Mouse (Mus musculus) hindbrain, embryonic 14.5 days (tissue): ENCODE data around the gene Prrc2b. TPM values are rescaled to one million over a fixed set of nuclear protein-coding genes. Genes with fewer than 3 reads are reported as not detected.

Source experiments
- ATAC-seq: fragments of 200-750 bp; cut with Nextera tagmentation; 2 replicates; pipeline ENCODE4 v1.8.0; 2017; ENCODE audit warnings: moderate number of reproducible peaks, mild to moderate bottlenecking, moderate TSS enrichment, moderate library complexity; ENCODE audit not compliant: low FRiP score
- DNase-seq: peaks from one replicate; pipeline ENCODE4 v3.0.0-alpha.2; 2015; ENCODE audit warnings: low spot score
- H3K27ac ChIP-seq: fragments of 300-500 bp; sonication (generic); 2 replicates; pipeline ENCODE4 v1.5.1; 2014; ENCODE audit warnings: mild to moderate bottlenecking, moderate library complexity
- H3K27me3 ChIP-seq: fragments of 300-500 bp; sonication (generic); 2 replicates; pipeline ENCODE4 v1.6.1; 2014; ENCODE audit warnings: mild to moderate bottlenecking, low read length, mixed read lengths; ENCODE audit not compliant: control insufficient read depth, insufficient read depth
- H3K36me3 ChIP-seq: fragments of 300-500 bp; sonication (generic); replicated peaks from 2 replicates; pipeline ENCODE4 v1.6.1; 2014; ENCODE audit not compliant: control insufficient read depth, insufficient read depth
- H3K4me1 ChIP-seq: fragments of 300-500 bp; sonication (generic); replicated peaks from 2 replicates; pipeline ENCODE4 v1.6.1; 2014; ENCODE audit warnings: antibody characterized with exemption, low read length, mixed read lengths; ENCODE audit not compliant: control insufficient read depth, insufficient read depth
- H3K4me2 ChIP-seq: fragments of 300-500 bp; sonication (generic); replicated peaks from 2 replicates; pipeline ENCODE4 v1.6.1; 2014; ENCODE audit warnings: mild to moderate bottlenecking, moderate library complexity
- H3K4me3 ChIP-seq: fragments of 300-500 bp; sonication (generic); replicated peaks from 2 replicates; pipeline ENCODE4 v1.5.1; 2014; ENCODE audit warnings: mild to moderate bottlenecking, low read length
- H3K9ac ChIP-seq: fragments of 300-500 bp; sonication (generic); 2 replicates; pipeline ENCODE4 v1.6.1; 2014
- H3K9me3 ChIP-seq: fragments of 300-500 bp; sonication (generic); 2 replicates; pipeline ENCODE4 v1.6.1; 2016; ENCODE audit warnings: low read length; ENCODE audit not compliant: control insufficient read depth
- WGBS: fragments of 180-500 bp; shearing (Covaris S2); extraction: QIAGEN DNeasy Blood & Tissue Kit; methylation state at CpG from one replicate; pipeline ENCODE4 v1.1.7; 2014; 5-methylcytosine and 5-hydroxymethylcytosine counted together
- polyA plus RNA-seq: library from polyadenylated mRNA; unstranded; fragments of >200 nt; fragmentation: Nextera tagmentation; extraction: Ambion mirVana; gene quantifications from 2 replicates; pipeline ENCODE4 v1.2.1, GENCODE M21; 2014

Gene Prrc2b
- polyA plus RNA-seq, 1 experiment from 2014 or later = 119 TPM

DNA sequence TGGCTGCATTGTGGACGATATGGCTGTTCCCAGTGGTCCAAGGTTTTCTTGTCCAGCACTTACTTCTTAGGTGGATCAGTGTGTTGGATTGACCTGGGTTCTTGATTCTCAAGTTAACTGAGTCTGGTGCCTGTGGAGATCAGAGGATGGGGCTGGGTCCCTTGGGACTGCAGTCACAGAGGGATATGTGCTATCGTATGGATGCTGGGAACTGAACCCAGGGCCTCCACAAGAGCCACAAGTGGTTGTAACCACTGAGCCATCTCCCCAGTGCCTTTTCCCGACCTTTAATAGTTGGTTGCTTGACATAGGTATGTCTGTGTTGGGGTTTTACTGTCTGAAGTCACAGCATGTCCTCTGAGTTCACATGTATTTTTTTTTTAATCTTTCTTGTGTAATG, 12.2 kb downstream of the Prrc2b start:
- Histone ChIP-seq H3K9ac (no peak overlapping the region), H3K36me3 (no peaks in the 10 kb centered on the region), H3K4me3 (no peak overlapping the region), H3K4me2 (no peak overlapping the region), H3K27ac (no peak overlapping the region), H3K27me3 (no peaks in the 10 kb centered on the region), H3K4me1 (peaks cover 60% of the 10 kb centered on the region), H3K9me3 (no peaks in the 10 kb centered on the region)
- WGBS = 78% methylated on average over 3 of the region's 3 CpGs
- DNase-seq (no peak), ATAC-seq (no peak)

DNA sequence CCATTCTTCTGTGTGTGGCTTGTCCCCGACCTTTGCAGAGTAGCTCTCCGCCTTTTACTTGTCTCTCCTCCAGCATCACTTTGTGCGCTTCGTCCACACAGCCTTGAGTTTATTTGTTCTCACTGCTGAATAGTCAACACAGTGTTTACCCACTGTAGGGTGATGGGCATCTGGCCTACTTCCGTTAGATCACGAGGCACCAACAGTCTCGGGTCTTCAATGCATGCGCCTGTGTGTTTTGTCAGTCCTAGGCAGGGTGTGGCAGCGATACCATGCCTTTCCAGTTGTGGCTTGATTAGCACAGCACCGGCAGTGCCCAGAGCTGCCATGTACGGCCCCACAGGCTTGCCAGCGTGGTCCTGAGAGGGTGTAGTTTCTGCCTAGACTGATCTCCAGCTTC, 13.6 kb downstream of the Prrc2b start:
- H3K27ac ChIP-seq = no peak overlapping the region
- no peak overlapping the region for H3K4me2 ChIP-seq
- WGBS = 67% methylated on average over 12 of the region's 12 CpGs
- H3K9me3 ChIP-seq = no peaks in the 10 kb centered on the region
- ATAC-seq = no peak
- no peak overlapping the region for H3K4me3 ChIP-seq
- peaks cover 61% of the 10 kb centered on the region for H3K4me1 ChIP-seq
- no peak overlapping the region for H3K9ac ChIP-seq
- no peak for DNase-seq
- no peaks in the 10 kb centered on the region for H3K27me3 ChIP-seq
- H3K36me3 ChIP-seq = no peaks in the 10 kb centered on the region

DNA sequence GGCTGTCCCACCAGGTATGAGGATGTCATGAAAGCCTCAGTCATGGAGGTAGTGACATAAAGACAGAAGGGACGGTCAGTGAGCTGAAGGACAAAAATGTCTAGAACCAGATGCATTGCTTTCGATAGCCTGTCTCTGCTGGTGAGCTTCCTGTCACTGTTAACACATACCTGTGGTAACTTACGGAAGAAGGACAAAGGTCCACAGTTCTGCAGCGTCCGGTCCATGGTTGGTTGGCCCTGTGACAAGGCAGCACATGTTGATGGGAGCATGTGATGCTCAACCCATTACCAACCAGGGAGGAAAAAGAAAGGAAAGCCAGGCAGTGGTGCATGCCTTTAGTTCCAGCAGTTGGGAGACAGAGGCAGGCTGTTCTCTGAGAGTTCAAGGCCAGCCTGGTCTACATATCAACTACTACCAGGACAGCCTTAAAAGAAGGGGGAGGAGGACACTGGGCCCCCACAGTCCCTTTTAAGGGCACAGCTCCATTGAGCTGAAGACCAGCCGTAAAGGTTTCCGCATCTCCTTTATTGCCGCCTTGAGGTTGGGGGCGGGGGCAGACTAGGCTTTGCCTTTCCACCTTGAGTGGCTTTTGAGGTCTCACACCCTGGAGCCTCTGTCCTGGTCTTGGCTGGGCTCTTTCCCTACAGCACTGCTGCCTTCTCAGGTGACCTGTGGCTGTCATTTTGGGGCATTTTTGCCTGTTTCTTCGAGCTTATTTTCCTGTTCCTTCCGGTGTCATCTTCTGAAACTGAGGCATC, 14.3 kb downstream of the Prrc2b start:
- Histone ChIP-seq H3K27me3 (no peaks in the 10 kb centered on the region), H3K4me3 (no peak overlapping the region), H3K4me2 (no peak overlapping the region), H3K36me3 (no peaks in the 10 kb centered on the region), H3K27ac (no peak overlapping the region), H3K9me3 (no peaks in the 10 kb centered on the region), H3K4me1 (peaks cover 61% of the 10 kb centered on the region), H3K9ac (no peak overlapping the region)
- DNase-seq (no peak), ATAC-seq (no peak)
- WGBS = 84% methylated on average over 11 of the region's 11 CpGs

DNA sequence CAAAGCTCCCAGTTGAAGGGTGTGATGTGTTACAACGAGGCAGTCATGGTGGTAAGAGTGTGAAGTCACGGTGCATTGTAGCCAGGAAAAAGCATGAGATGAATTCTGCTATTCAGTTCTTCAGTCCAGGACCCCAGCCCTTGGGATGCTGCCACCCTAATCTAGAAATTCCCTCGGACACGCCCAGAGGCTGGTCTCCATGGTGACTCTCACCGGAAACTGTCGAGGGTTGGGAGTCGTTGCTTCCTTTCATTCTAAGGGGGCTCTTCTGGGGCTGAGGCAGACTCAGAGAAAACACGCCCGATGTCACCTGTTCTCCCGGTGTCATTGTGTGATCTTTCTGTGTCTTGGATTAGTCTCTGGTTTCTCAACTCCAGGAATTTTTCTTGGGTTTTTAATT, 15.7 kb downstream of the Prrc2b start:
- Histone ChIP-seq H3K9ac (0 out of 2 replicates have a peak overlapping the region, but pooled peaks have one; percentile 29), H3K9me3 (no peaks in the 10 kb centered on the region), H3K27me3 (no peaks in the 10 kb centered on the region), H3K4me1 (peaks cover 63% of the 10 kb centered on the region), H3K36me3 (no peaks in the 10 kb centered on the region), H3K4me2 (peak overlapping the region; percentile 38), H3K27ac (peak overlapping the region; percentile 83), H3K4me3 (no peak overlapping the region)
- DNase-seq (no peak), ATAC-seq (no peak)
- 3% methylated on average over 10 of the region's 10 CpGs for WGBS

DNA sequence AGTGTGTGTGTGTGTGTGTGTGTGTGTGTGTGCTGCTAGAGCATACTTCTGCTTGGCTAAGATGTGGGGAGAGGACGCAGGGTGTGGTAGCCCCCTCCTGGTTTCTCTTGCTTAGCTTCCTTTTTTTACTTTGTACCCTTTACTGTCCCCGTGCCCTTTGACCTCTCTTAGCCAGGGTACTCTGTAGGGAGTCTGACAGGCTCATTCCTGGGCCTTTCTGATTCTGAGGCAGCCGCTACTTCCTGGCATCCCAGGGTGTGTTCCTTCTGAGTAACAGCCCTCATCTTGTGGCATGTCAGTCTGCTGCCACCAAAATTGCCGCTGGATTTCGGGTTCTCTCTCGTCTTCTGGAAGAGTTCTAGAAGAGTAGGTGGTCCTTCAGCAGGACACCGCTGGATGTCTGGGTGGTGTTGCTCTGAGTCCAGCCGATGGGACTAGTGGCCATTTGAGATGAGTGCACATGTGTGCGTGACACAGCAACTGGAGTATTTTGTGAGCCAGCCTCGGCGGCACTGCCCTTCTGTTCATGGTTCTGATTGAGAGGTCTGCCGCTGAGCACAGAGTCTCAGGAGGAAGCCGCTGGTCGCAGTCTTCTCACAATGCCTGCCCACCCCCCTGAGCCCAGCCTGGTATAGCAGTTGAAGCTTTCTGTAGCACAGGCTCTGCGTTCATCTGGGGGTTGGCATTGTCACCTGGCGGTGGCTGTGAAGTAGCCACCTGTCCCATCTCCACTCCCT, 16.3 kb downstream of the Prrc2b start:
- H3K27ac ChIP-seq = peak overlapping the region; percentile 83
- WGBS = 4% methylated on average over 16 of the region's 16 CpGs
- no peaks in the 10 kb centered on the region for H3K9me3 ChIP-seq
- H3K4me2 ChIP-seq = peak overlapping the region; percentile 38
- peaks cover 69% of the 10 kb centered on the region for H3K4me1 ChIP-seq
- no peak overlapping the region for H3K4me3 ChIP-seq
- ATAC-seq = 0 out of 2 replicates have a peak, but pooled peaks have one; percentile 21
- no peak for DNase-seq
- peak overlapping the region; percentile 43 for H3K9ac ChIP-seq
- no peaks in the 10 kb centered on the region for H3K36me3 ChIP-seq
- no peaks in the 10 kb centered on the region for H3K27me3 ChIP-seq

DNA sequence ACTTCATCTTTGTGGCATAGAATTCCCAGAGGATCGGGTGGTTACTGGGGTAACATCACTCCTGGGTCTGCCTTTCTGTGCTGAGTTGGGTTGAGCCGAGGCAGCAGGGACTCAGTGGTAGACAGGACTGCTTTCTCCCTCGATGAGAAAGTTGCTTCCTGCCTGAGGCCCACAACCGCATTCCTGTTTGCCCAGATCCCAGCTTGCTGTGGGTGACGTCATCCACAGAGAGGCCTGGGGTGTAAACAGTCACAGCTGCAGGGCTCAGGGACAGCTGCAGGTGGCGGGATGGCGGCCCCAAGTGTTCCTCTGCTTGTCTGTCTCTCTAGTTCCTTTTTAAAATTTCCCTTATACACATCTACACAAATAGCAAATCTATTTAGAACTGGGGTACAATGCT, 16.9 kb downstream of the Prrc2b start:
- H3K4me1 ChIP-seq = peaks cover 71% of the 10 kb centered on the region
- H3K27ac ChIP-seq = peak overlapping the region; percentile 83
- H3K9ac ChIP-seq = peak overlapping the region; percentile 43
- H3K27me3 ChIP-seq = no peaks in the 10 kb centered on the region
- DNase-seq (no peak), ATAC-seq (peak; percentile 58; the same call in 1 of the 2 replicates)
- H3K4me2 ChIP-seq = peak overlapping the region; percentile 38
- no peaks in the 10 kb centered on the region for H3K36me3 ChIP-seq
- WGBS = 2% methylated on average over 7 of the region's 7 CpGs
- no peaks in the 10 kb centered on the region for H3K9me3 ChIP-seq
- H3K4me3 ChIP-seq = no peak overlapping the region

DNA sequence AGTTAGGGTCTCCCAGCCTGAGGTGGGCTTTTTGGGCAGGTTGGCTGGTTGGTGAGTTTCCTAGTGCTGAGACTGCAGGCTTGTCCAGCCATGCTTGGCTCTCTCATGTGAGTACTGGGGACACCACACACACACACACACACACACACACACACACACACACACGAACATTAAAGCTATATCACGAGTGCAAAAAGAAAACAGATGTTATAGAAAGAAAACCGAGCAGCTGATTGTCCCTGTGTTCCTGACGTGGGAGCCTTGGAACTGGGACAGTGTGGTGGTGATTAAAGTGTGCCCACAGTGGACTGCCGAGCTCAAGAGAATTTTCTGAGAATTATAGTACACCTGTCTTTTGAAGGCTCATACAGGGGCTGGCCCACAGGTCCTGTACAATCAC, 18.4 kb downstream of the Prrc2b start:
- DNase-seq (no peak), ATAC-seq (no peak)
- WGBS = 77% methylated on average over 5 of the region's 5 CpGs
- Histone ChIP-seq H3K27ac (no peak overlapping the region), H3K27me3 (no peaks in the 10 kb centered on the region), H3K9me3 (no peaks in the 10 kb centered on the region), H3K4me2 (no peak overlapping the region), H3K36me3 (no peaks in the 10 kb centered on the region), H3K4me1 (peaks cover 80% of the 10 kb centered on the region), H3K4me3 (no peak overlapping the region), H3K9ac (peak overlapping the region; percentile 24; the same call in 1 of the 2 replicates)

DNA sequence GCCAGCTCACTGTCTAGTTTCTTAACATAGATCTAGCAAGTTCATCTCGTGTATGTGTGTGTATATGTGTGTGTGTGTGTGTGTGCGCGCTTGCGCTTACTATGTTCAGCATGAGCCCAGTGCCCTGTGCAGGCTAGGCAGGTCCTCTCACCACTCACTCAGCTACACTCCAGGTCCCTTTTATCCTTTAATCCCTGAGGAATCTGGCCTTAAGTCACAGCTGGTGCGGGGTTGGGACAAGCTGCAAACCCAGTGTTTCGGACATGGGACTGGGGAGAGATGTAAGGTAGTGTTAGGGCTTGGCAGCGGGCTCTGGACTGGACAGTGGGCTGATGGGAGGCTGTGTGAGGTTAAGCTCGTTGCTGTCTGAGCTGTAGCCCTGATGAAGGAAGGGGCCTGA, 19.1 kb downstream of the Prrc2b start:
- H3K4me2 ChIP-seq = no peak overlapping the region
- ATAC-seq (no peak), DNase-seq (no peak)
- 0 out of 2 replicates have a peak overlapping the region, but pooled peaks have one; percentile 21 for H3K27ac ChIP-seq
- no peaks in the 10 kb centered on the region for H3K9me3 ChIP-seq
- 78% methylated on average over 8 of the region's 8 CpGs for WGBS
- no peaks in the 10 kb centered on the region for H3K36me3 ChIP-seq
- peaks cover 80% of the 10 kb centered on the region for H3K4me1 ChIP-seq
- no peak overlapping the region; the same call in 1 of the 2 replicates for H3K9ac ChIP-seq
- no peaks in the 10 kb centered on the region for H3K27me3 ChIP-seq
- H3K4me3 ChIP-seq = no peak overlapping the region

DNA sequence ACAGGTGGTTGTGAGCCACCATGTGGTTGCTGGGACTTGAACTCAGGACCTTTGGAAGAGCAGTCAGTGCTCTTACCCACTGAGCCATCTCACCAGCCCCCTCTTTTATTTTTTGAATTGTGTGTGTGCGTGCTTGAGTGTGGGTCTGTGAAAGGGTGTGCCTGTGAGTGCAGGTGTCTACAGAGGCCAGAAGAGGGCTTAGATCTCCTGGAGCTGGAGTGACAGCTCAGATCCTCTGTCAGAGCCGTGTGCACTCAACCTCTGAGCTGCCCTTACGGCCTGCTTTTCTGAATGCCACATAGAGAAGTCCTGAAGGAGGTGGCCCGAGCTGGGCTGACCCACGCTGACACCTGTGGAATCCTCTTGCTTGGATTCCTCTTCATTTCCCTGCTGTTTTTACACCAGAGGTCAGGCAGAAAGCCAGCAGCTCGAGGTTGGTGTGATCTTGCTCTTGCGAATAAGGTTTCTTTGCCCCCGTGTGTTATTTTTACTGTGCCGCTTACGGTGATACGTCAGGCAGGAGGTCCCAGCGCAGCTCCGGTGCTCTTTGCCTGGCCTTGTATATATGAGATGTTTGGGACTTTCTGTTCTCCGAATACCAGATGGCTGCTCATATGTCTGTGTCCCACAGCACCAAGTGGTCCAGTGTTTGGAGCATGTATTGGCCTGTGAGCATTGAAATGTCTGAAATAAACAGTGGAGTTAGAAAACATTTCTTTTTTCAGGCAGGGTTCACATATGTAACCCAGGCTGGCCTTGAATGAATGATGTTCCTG, 21.0 kb downstream of the Prrc2b start:
- ATAC-seq (no peak), DNase-seq (no peak)
- Histone ChIP-seq H3K9me3 (no peaks in the 10 kb centered on the region), H3K27ac (no peak overlapping the region), H3K36me3 (no peaks in the 10 kb centered on the region), H3K9ac (no peak overlapping the region), H3K4me3 (no peak overlapping the region), H3K4me1 (peaks cover 81% of the 10 kb centered on the region), H3K27me3 (no peaks in the 10 kb centered on the region), H3K4me2 (no peak overlapping the region)
- 75% methylated on average over 14 of the region's 14 CpGs for WGBS
